Mouse (Mus musculus) thymus, postnatal 14 days (tissue): ENCODE measurements around the gene Sema3f.

ENCODE experiments used
- DNase-seq: peaks from one replicate; pipeline ENCODE4 v3.0.0; 2021

The Sema3f gene

DNA sequence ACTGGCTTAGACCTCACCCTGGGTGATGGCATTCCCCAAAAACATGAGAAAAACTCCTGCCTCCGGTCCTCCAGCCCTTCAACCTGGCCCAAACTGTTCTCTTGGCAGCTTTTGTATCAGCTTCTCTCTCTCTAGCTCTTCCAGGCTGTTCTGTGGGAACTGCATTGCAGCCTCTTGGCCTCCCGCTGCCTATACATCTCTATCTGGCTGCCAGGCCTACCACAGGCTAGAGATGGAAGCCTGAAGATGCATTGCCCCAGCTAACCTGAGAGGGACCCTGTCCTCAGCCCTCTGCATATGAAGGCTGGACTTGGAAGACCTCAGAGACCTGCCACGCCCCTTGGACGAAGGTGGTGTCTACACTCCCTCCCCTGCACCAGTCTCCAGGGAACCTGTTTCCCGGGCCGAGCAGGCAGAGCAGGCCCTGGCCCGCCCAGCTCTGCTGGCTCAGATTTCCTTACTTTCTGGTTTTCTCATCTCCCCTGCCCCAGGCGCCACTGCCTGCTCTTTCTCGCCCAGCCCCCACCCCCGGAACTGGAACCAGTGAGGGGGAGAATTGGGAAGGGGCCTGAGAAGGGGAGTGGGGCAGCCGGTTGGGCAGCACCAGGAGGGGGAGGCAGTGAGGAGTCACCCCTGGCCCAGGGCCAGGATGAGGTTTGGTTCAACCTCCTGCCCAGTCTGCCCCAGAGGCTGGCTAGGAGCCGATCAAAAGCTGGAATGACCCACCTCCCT is 4.1 kb upstream of the Sema3f start:
- DNase-seq = no peak

DNA sequence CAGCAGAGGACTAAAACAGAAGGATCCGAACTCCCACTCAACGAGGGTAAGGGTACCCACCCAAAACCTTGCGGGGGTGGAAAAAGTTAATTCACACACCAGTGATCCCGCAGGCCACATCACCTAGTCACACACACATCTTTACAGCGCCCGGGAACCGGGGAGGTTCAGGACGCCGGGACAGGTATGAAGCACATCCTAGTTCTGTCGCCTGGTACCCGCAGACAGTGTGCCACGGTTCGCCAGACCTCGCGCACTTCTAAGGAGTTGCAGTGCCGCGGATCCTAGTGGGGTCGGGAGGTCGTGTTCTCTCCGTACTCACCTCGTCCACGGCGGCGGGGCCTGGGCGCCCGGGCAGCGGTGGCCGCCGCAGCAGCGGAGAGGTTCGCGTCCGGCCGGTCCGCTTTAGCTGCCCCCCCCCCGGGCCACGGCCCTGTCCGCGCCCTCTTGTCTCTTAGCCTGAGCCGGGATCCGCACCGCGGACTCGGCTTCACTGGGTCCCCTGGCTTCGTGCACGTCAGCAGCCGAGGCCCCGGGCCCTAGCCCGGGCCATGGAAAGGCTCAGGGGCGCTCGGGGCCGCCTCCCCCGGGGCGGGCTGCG is 1.1 kb downstream of the Sema3f start:
- DNase-seq = peak; percentile 42

DNA sequence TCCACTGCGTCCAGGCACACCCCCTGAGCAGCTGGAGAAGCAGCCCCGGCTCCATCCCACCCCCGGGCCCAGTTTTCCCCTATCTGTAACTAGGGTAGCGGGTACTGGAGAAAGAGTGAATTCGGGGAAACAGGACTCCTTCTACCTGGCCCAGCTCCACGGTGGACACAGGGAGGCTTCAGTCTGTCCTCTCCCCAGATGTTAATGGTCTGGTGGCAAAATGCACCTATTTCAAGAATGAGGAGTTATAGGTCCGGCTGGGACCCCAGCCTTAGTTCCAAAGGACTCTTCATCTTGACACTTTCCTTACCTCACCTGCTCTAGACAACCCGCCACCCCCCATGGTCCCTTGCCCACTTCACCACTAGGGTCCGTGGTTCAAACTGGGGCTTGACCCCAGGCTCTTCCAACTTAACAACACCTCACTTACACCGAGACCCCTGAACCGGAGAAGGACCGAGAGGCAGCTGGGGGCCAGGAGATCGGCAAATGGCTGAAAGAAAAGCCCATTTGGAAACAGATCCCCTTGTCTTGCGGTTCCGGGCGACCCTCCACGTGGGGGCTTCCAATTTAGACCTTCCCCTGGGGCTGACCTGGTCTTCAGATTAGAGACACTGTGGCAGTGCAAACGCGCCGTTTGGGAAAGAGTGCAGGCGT is 1.7 kb downstream of the Sema3f start:
- DNase-seq = no peak

DNA sequence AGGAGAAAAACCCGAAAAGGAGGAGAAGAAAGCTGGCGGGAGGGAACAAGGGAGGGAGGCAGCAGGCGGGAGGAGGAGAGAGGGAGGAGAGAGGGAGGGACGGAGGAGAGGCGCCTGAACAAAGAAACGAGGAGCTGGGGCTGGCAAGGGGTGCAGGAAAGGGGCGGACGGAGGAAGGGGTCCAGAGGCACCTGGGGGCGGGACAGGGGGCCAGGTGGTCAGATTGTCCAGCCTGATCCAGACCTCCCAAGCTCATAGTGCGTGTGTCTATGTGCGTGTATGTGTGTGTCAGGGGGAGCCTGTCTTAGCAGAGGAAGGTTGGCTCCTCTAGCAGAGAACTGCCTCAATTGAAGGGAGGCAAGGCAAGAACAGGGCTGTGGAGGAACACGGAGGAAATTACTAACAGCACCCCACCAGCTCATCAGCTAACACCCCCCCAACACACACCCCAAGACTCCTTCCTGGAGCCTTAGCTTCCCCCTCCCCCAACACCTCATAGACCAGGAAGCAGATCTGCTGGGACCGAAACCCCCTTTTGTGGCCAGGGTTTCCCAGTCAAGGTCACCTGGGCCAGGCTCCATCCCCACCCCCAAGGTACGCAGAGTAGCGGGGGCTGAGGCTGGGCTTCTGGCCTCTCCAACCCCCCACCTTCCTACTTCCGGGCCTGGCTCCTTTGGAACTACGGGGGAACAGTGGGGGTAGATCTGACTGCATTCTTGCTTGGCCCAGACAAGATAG is 2.4 kb downstream of the Sema3f start:
- DNase-seq = peak; percentile 27

DNA sequence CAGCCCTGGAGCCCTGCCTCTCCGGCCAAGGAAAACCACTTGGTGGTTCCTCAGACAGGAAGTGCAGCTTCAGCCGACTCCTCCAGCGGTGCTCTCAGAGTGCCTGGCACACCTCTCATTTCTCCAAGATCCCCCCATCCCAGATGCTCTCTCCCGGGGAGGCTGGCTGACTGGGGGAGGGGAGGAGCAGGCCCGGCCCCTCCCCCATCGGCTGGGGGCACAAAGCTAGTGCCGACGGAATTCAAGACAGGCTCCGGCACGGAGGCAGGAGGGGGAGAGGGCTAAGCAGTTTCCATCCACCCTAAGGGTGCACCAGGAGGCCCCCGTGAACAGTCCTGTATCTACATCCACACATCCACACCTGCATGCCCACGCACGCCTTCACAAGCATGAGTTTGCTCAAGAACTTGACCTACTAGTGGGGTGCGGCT is 3.5 kb downstream of the Sema3f start:
- DNase-seq = no peak

DNA sequence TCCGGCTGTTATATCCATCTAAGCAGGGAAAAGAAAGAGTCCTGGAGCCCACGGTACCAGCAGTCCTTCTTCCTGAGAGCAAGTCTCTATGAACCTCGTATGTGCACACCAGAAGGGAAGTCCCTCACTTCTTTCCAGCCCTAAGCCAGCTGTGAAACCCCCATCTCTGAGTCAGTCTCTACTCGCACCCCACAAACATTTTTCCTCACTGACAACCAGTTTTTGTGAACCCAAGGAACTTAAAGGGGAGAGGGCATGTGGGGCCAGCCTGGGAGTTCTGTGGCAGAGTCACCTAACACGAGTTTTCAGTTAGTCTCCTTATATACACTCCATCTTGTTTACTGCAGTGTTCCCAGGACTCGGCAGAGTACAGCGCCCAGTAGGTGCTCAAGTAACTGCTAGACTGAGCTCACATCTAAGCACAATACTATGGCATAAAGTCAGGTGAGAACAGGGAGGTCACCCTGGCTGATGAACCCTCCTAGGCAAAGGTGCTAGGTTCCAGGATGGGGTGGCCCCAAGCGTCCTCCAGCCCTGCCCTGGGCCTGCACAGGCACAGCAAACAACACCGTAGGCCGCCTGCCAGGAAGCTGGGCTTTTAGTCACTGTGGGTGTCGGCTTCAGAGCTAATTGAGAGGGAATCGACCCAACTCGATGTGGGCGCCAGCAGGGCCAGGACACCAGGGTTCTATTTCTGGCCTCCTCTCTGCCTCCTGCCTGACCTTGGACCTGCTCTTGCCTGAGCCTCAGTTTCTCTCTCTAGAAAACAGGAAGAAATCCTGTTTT is 6.7 kb downstream of the Sema3f start:
- no peak for DNase-seq

DNA sequence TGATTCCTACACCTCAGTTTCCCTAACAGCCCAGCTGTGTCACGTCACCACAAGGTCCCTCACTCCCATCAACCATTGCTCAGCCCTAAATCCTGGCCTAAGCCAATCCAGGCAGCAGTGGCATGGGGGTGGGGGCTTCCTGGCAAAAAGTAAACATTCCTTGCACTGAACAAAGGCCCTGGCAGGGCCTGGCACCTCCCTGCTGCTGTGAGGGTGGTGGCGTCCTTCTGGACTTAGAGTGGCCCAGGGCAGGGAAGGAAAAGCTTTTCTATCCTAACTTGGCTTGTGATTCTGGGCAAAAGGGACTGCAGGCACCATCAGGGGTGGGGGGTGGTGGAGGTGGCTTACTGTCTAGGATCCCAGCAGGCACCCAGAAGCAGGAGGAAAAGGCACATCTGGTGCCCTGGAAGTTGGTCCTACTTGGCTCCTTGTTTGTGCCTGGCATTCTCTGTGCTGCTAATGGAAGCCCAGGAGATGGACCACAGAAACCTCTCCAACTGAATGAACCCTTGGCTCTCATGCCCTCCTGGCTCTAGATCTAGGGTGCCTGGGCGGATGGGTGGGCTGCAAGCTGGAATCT is 7.6 kb downstream of the Sema3f start:
- no peak for DNase-seq

DNA sequence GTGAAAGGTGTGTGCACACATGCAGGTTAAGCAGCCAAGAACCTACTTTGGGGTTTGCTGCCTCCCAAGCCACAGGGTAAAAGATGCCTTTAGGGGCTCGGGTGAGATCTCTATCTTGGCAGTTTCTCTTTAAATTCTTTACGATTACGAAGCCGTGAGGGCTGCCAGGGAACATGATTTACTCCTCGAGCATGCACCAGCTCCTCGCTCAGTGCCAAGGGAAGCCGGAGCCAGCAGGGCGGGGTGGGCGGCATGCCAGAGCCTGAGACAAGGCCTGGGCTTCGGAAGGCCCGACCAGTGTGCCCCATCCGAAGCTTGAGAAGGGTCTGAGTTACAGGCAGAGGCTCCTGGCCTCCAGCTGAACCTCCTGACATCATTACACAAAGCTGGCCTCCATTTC is 8.7 kb downstream of the Sema3f start:
- no peak for DNase-seq

DNA sequence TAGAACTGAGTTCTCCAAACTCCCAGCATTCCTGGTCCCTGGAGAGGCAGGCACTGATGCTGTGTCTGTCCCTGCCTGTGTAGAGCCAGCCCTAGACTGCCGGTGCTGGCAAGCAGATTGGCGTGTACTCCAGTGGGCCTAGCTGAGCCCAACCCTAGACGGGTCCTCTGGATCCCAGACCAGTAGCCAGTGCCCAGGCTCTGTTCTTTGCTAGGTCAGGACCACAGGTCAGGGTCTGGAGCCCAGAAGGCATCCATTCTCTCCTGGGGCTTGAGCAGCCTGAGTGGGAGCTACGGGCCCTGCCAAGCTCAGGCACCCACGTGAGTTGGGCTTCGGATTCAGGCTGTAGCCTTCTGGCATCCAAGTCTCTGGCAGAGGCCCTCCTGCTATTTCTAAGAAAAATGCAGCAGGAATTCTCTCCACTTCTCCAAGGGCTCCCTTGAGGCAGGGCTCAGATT is 10.1 kb downstream of the Sema3f start:
- DNase-seq = no peak

DNA sequence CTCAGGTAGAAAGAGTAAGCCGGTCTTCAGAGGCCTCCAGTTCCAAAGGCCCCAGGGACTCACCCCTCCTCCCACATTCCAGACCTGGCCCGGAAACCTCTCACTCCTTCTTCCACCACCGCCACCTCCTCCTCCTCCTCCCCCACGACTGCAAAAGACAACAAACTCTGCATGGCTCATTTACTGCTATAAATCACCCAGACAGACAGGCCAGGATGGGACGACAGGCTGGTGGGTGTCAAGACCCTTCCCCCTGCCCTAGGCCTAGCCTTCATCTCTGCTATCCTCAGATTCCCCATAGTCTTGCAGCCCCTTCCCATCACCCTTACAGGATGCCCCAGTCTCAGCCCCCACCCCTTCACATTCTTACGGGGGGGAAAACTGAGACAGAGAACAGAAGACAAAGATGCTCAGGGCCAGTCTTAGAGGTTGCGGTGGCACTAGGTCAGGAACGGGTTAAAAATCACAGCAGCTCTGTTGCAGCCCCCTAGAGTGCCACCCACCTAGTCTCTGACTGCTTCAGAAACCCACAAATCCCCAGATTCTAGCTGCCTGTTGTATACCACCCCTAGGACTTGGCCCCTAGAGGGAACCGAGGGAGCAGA is 10.8 kb downstream of the Sema3f start:
- DNase-seq = no peak

DNA sequence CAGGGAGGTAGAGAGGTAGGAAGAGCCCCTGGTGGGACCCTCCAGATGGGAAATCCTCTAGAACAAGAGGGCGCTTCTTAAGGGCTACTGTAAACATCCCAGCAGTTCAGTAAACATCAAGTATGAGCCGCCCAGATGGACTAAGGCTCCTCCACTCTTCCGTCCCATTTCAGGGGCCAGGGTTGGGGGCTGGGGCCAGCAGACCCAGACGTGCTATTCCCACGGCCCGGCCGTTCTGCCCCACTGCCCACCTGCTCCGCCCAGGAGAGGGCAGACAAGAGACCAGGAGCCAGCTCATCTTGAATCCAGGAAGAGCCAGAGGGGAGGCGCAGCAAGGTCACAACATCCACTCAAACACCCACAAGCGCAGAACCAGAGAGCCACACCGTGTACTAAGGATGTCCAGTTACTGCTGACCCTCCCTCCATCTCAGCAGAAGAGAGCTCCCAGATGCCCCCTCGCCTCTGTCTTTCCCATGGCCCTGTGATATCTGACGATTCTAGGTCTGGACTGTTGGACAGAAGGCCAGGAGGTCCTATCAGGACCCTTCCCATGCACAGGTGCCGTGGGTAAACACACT is 11.6 kb downstream of the Sema3f start:
- DNase-seq = no peak

DNA sequence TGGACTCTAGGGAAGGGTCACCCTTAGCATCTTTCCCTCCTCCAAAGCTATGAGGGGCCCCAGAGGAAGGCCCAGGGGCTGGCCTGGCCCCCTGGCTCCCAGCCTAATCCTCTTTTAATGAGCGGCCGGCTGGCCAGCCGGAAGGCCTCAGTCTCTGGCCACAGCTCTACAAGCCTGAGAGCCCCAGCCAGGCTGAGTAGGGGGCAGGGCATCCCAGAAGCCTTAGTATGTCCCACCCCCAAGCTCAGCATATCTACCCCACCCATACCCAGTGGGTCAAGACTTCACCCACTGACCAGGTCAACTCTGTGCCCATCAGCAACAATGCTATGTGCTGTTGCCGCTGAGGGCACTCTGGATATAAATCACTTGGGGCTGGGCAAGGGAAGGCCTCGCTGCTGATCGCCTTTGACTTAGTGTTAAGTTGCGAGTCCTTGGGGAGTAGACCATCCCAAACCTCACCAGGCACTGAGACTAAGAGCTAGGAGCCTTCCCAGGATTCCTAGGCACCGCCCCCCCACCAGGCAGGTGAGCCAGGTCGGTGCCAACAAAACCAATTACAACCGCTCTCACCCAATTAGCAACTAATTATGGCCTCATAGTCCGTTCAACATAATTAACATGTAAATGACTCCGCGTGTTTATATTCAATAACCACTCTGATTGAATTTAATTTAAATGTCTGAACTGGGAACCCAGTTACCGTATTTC is 12.3 kb downstream of the Sema3f start:
- no peak for DNase-seq

DNA sequence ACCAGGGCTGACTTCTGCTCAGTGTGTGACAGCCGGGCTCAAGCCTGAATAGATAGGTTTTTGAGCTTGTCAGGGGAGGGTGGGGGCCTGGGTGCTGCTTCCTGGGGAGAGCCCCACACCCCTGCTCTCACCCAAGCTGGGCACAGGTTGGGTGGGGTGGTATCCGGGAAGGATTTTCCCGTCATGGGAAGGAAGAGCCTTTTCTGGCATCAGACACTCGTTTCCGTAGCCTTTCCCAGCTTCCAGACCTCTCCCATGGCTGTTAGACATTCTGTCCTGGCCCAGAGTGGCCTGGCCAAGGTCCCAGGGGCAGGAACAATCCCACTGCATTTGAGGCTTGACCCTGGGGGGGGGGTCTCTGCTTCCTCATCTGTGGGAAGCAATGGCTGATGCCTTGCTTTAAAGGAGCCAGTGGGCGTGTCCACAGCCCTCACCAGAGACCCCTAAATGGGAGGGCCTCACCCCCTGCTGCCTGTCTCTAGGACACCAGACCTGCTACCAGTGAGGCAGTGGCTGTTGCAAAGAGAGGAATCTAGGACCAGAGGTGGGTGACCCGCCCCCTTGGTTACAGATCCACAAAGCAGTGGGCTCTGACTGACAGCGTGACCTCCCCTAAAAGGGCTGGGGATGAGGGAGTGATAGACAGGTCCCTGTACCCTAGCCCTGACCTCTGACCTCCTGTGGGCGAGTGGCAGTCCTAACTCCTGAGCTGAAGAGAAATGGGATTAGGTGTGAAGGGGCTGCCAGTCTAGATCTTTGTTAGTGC is 13.2 kb downstream of the Sema3f start:
- DNase-seq = no peak

DNA sequence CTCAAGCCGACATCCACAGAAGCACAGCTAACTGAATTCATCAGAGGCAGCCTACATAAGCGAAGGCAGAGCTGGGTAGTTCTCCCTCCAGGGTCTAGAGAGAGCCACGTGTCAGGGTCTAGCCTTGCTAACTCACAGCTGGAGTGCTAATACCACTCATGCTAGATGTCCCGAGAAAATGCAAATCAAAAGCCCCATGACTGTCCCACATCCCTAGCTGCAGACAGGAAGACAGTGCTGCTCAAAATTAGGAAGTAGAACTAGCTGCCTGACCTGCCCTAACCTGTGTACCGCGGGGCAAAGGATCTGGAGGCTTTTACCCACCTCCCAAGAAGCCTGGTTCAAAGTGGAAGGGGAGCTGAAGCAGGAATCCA is 14.2 kb downstream of the Sema3f start:
- no peak for DNase-seq

DNA sequence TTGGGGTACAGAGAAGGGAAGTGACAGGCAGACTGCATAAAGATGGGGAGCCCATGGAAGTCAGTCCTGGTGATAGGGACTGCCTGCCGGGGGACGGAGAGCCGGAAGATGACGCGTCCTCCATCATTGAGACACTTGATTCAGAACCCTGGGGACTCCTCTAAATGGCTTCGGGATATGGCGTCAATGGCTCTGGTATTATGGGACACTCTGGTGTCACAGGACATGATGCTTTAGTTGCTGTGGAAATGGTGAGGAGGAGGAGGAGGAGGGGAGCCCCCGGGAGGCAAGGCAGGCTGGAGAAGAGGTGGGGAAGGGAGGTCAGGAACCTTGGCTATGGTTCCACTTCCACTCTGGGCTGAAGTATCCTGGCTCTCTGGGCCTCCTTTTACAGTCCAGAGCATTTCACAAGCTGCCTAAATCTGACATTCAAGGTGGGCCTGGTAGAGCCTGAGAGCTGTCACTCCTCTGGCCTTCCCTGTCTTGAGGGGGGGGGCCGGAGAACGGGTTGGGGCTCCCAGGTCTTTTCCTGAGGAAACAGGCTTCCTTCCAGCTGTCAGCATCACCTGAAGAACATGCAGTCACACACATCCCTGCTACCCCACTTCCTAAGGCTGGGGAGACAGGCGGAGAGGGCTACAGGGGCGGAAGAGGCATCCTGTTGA is 14.7 kb downstream of the Sema3f start:
- no peak for DNase-seq

DNA sequence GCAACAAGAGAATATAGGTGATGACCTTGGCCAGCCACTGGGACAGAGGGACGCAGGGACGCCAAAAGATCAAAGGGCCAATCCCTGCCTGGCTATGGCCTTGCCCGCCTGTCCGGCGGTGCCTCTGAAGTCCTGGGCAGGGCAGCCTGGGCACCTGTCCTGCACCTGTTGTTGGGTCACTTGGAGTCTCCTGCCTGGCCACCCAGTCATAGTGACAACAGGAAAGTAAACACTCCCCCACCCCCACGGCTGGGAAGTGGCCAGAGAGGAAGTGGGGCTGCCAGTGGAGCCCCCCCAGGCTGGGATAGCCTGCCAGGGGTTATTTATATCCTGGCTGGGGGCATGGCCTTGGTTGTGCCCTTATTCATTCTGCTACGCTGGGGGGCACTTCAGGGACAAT is 15.6 kb downstream of the Sema3f start:
- no peak for DNase-seq

DNA sequence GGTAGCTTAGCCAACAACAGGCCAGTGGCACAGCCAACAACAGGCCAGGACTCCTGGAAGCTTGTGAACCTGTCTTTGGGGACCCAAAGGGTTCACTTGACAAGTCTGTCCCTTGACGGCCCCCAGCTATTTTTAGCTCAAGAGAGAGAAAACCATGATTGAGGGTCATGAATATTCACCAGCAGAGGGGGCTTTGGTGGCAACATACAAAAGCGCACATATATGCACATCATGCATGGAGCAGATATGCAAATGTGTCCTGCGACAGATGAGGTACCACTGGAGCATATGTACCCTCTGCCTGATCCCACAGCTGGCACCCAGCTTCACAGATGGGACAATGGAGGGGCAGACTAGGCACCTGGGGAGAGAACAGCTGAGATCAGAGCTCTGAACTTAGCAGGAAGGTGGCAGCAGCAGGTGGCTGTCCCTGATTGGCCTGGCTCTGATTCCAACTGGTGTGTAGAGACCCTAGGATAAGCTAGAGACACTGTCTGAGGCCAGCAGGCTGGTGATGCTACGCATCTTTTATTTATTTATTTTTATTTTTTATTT is 16.8 kb downstream of the Sema3f start:
- peak; percentile 33 for DNase-seq

DNA sequence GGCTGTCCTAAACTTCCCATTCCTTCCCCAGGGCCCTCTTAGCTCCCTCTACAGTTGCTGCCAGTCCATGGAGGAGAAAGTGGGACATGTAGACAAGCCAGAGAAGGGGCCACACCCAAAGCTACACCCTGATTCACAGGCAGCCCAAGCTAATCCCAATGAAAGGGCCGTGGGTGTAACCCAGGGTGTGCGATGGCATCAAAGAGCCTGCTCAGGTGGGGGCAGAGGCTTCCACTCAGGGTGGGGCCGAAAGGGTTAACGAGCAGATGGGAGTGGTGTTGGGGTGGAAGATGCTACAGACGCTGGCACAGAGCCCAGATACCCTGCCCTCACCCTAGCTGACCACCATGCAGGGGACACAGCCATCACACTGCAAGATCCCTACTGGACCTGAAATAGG is 17.5 kb downstream of the Sema3f start:
- DNase-seq = no peak

DNA sequence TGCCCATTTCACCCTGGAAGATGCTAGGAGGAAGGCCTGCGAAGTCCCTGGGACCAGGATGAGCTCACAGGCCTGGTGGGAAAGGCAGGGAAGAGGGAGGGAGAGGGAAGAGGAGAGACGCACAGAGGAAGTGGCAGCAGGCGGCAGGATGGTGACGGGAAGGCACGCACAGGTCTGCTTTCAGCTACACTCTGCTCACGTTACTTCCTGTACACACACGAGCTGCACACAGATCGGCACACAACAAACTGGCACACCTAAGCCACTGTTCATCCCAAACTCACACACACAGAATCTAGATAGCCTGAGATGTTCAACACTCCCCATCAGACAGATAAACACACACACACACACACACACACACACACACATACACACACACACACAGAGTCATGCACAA is 19.9 kb downstream of the Sema3f start:
- DNase-seq = no peak
